Mouse (Mus musculus) G1E-ER4 (cell line): ENCODE data around the gene Mrpl40. TPM values are rescaled to one million over a fixed set of nuclear protein-coding genes. Genes with fewer than 3 reads are reported as not detected.

Experiments
- GATA1 ChIP-seq: IDR thresholded peaks from one replicate; pipeline ENCODE4 v1.8.0; 2012; ENCODE audit warnings: low read length, inconsistent platforms
- polyA plus RNA-seq: library from polyadenylated mRNA; stranded (reverse); fragments of >175 nt; gene quantifications from 2 replicates; pipeline ENCODE4 v1.2.3, GENCODE M21; 2012

Gene Mrpl40
- polyA plus RNA-seq, 1 experiment, result 20.3 TPM

GRCm38 (mm10) chr16:18836468-18837208 lies 40.0 kb downstream of the Mrpl40 start, which contains the start of the genes 2510002D24Rik and Gm28539:
Gene 2510002D24Rik, plus strand, starts transcription at chr16:18836578.
Gene Gm28539, plus strand, starts transcription at chr16:18836584.
- no peak for TF ChIP-seq GATA1

- TF ChIP-seq GATA1, result no peak
These were observed 40.6 kb downstream of the Mrpl40 start for GRCm38 (mm10) chr16:18836073-18836467.

- TF ChIP-seq GATA1, result no peak
These were observed 43.2 kb downstream of the Mrpl40 start for GRCm38 (mm10) chr16:18833486-18833885.

GRCm38 (mm10) chr16:18829102-18829501 lies 47.6 kb downstream of the Mrpl40 start:
- TF ChIP-seq GATA1, result no peak

- TF ChIP-seq GATA1, result no peak
These were observed 48.0 kb downstream of the Mrpl40 start for GRCm38 (mm10) chr16:18828630-18829029.

- TF ChIP-seq GATA1, result no peak
These were observed 53.7 kb downstream of the Mrpl40 start for GRCm38 (mm10) chr16:18822925-18823324.

GRCm38 (mm10) chr16:18822356-18822755 lies 54.3 kb downstream of the Mrpl40 start:
- TF ChIP-seq GATA1, result no peak

Other genes starting within 250 kb of the Mrpl40 start
- gene Sept5, start 246.9 kb downstream of the Mrpl40 start, polyA plus RNA-seq, result not detected in 2 replicates
- gene Cldn5, start 100.0 kb downstream of the Mrpl40 start, polyA plus RNA-seq, result not detected in 2 replicates
- gene Ufd1, start 65.1 kb downstream of the Mrpl40 start, polyA plus RNA-seq, result 7.2 and 11.2 TPM in 2 replicates
- gene Cdc45, start 64.9 kb downstream of the Mrpl40 start, polyA plus RNA-seq, result 30.2 and 30.6 TPM in 2 replicates
- 49.0 and 60.0 TPM in 2 replicates for gene 2510002D24Rik, start 40.3 kb downstream of the Mrpl40 start, polyA plus RNA-seq
- gene Gm28539, start 40.3 kb downstream of the Mrpl40 start, polyA plus RNA-seq, result not detected in 2 replicates
- 23.0 and 31.1 TPM in 2 replicates for gene Hira, start 175 bp upstream of the Mrpl40 start, polyA plus RNA-seq